Mouse (Mus musculus): ENCODE results near the gene Irf7. TPM values are rescaled to one million over a fixed set of nuclear protein-coding genes. Genes with fewer than 3 reads are reported as not detected.
A peak's percentile ranks its signal among the peaks of the same experiment; 100 is the strongest.

Irf7 gene
- polyA plus RNA-seq, 1 experiment, result 7.7 TPM

DNA sequence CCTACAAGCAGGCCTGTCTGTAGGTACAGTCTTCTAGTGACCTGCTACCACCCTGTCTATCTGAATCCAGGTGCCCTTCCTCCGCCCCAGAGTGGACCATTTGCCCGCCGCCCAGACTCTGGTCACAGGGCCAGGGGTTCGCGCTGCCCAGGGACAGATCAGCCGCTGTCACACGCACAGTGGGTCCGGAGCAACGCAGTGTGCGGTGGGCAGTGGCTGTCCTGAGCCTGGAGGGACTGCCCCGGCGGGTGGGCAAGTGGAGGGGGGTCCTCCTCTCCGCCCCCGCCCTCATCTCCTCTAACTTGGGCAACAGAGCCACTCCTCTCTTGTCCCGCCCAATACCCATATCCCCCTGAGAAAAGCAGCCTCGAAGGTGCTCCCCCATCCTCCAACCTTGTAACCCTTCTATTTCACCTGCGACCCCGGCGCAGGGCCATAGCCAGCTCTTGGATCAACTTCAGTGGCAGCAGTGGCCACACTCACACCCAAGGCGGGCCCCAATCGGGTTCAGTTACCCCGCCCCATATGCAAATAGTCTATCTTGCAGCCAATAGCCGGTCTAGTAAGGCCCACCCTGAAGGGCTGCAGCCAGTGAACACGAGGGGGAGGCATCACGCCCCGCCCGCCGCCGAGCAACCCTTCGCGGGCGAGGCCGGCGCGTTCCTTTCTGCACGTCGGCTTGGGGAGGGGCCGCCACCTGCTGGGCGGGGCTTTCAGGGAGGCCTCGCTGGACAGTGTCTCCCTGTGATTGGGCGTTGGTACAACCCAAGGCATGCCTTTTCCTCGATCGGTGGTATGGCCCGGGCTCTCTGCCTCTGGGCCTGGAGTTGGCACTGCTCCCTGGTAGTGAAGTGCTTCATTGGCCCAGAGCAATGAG is 44.8 kb downstream of the Irf7 start:
- peak; percentile 89 to 90 for DNase-seq (ENCODE audit: extremely low spot score in 1 of 2, low spot score in 1 of 2)

DNA sequence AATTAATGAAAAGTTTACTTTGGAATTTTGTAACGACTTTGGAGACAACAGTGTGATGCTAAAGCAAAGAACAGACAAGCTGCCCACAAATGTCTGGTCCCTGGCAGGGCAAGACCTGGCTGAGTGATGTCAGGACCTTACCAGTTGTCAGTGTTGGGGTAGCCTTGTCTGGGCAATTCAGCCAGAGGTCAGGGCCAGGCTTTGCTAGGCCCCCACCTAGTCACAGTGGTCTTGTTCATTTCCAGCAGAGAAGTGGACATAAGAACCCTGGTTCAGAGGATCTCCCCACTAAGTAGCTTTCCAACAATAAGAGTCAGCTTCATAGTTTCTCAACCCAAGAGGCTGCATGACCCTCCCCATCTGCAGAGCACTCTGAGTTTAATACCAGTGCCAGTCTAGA is 45.9 kb downstream of the Irf7 start:
- DNase-seq (ENCODE audit: extremely low spot score in 1 of 2, low spot score in 1 of 2), result no peak

DNA sequence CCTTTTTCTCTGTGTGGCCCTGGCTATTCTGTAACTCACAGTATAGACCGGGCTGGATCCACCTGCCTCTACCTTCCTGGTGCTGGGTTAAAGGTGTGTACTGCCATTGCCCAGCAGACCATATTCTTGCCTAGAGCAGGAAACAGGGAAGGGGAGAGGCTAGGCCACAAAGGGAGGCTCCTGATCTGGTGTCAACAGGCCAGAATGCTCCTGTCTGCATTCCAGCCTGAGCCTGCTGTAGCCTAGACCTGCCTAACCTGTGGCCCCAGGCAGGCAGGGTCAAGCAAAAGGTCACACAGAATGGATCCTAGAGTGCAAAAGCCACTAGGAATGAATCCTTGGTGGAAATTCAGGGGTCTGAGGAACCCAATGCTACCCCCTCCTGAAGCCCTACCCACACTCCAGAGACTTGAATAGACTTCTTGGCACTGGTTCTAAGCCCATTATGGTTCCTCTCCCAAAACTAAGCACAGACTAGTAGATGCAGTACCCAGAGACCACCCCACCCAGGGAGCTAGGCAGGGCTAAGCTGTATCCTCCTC is 46.7 kb downstream of the Irf7 start:
- no peak for DNase-seq (ENCODE audit: extremely low spot score in 1 of 2, low spot score in 1 of 2)

DNA sequence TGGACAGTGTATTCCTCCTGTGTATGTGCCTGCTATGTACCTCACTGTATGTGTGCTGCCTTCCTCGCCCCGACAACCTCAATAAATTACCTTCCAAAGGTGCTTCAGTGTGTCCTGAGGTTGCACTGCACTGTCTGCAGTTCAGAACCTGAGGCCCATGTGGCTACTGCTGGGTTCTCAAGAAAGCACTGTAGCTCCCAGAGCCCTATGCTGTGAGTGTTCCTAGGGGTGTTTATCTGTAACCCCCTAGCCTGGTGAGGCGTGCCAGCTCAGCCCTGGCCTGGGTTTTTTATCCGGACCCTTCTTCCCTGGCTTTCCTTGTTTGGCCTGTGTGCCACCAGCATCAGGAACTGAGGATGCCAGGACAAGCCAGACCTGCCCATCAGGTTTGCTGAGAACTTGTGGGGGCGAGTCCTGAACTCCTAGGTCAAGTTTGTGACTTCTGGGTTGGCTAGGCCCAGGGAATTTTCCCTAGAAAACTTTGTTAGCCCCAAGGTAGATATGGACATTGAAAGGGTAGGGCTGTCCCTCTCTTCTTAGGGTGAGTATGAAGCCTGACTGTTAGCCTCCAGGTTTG is 47.6 kb downstream of the Irf7 start:
- DNase-seq (ENCODE audit: extremely low spot score in 1 of 2, low spot score in 1 of 2), result no peak

DNA sequence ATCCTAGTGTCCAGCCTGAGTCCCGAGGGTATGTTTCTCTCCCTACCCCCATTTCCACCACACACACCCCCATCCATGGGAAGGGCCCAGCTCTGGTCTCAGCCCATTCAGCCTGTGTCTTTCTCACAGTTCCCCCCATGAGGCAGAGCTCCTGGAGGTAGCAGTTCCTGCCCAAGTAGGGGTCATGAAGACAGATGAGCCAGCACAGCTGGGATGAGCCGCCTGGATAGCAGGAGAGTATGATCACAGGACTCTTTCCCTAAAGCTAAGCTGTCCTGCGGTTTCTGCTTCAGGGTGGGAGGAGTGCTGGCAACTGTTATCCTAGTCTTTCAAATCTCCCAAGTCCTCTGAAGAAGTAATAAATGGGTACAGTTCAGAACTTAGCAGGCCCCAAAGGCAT is 48.1 kb downstream of the Irf7 start:
- no peak for DNase-seq (ENCODE audit: extremely low spot score in 1 of 2, low spot score in 1 of 2)

GRCm38 (mm10) chr7:141217343-141218013 is 48.8 kb downstream of the Irf7 start:
- DNase-seq (ENCODE audit: extremely low spot score in 1 of 2, low spot score in 1 of 2), result no peak

- DNase-seq (ENCODE audit: extremely low spot score in 1 of 2, low spot score in 1 of 2), result no peak
Observed at GRCm38 (mm10) chr7:141216894-141217293, 49.4 kb downstream of the Irf7 start.

GRCm38 (mm10) chr7:141215880-141216733 is 50.2 kb downstream of the Irf7 start:
- no peak for DNase-seq (ENCODE audit: extremely low spot score in 1 of 2, low spot score in 1 of 2)

DNA sequence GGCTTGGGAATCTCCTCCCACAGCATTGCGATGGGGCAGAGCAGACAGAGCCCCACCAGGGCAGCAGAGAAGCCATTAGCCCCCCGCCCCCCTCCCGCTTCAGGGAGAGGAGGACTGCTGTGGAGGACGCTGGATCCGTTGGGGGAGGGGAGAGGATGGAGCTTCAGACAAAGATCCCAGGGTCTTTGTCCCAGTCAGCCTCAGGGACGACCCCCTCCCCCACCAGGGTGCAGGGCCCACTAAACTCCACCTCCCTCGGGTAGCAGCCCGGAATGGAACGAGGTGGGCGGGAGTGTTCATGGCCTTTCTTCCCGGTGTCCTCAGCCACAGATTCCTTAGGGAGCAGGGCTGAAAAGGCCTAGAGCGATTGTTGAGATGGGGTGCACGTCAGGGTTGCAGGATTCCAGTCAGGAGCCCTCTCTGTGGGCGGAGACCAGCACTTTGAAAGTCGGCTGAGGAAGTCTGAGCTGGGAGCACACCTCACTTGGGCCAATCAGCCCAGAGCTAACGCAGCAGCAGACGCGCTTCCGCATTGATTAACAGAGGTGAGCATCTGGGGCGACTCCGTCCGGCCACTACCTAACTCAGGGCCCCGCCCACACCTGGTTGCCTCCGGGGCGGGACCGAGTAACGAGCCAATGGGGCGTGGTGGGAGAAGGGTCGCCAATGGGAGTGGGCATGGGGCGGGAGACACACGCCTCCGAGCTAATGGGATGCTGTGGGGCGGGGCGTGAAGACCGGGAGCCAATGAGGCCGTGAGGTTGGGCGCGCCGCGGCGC is 51.0 kb downstream of the Irf7 start, which contains the start of gene Rassf7:
Gene Rassf7, plus strand, starts transcription at position 760 of the 779 bp plus-strand sequence.
- peak; percentile 66 to 81 for DNase-seq (ENCODE audit: extremely low spot score in 1 of 2, low spot score in 1 of 2)

DNA sequence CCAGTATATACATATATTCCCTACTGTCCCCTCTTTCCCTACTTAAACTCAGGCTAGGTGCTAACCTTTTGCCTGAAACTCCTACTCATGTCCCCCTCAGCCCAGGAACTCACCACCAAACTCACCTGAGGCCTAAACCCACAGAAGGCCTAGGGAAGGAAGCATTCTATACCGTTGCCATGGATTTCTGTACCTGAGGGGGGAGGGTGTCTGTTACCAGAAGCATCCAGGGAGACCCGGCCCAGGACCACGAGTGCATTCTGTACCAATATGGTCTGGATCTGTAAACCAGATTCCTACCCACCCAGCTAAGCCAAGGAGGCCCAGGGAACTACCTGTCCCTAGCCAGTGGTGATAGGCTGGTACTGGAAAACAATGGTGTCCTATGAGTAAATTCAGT is 52.0 kb downstream of the Irf7 start:
- no peak for DNase-seq (ENCODE audit: extremely low spot score in 1 of 2, low spot score in 1 of 2)

- no peak for DNase-seq (ENCODE audit: extremely low spot score in 1 of 2, low spot score in 1 of 2)
Observed at GRCm38 (mm10) chr7:141213605-141214235, 52.6 kb downstream of the Irf7 start, which contains the start of gene Lmntd2. Lmntd2 (minus strand) TSS chr7:141214080.

- no peak for DNase-seq (ENCODE audit: extremely low spot score in 1 of 2, low spot score in 1 of 2)
Observed at GRCm38 (mm10) chr7:141213133-141213532, 53.1 kb downstream of the Irf7 start.

Other genes starting within 250 kb of the Irf7 start
- 0.86 and 1.0 TPM in 2 replicates for gene Ifitm6, start 248.6 kb downstream of the Irf7 start, polyA plus RNA-seq (2012; rRNA removed)
- gene Gm17387, start 237.3 kb downstream of the Irf7 start, polyA plus RNA-seq (2012; rRNA removed), result not detected in 2 replicates
- gene B4galnt4, start 205.4 kb downstream of the Irf7 start, polyA plus RNA-seq (2012; rRNA removed), result 99.1 and 103 TPM in 2 replicates
- 0.11 and 0.22 TPM in 2 replicates for gene Pkp3, start 188.3 kb downstream of the Irf7 start, polyA plus RNA-seq (2012; rRNA removed)
- 3.7 and 4.0 TPM in 2 replicates for gene Sigirr, start 165.9 kb downstream of the Irf7 start, polyA plus RNA-seq (2012; rRNA removed)
- gene Ano9, start 148.7 kb downstream of the Irf7 start, polyA plus RNA-seq (2012; rRNA removed), result 0.08 and 0.10 TPM in 2 replicates
- 52.1 and 62.4 TPM in 2 replicates for gene Ptdss2, start 144.1 kb downstream of the Irf7 start, polyA plus RNA-seq (2012; rRNA removed)
- 34.5 and 36.4 TPM in 2 replicates for gene Rnh1, start 93.6 kb downstream of the Irf7 start, polyA plus RNA-seq (2012; rRNA removed)
- gene Hras, start 72.5 kb downstream of the Irf7 start, polyA plus RNA-seq (2012; rRNA removed), result 243 and 245 TPM in 2 replicates
- 4.8 and 5.5 TPM in 2 replicates for gene Lrrc56, start 72.3 kb downstream of the Irf7 start, polyA plus RNA-seq (2012; rRNA removed)
- 0.17 and 0.20 TPM in 2 replicates for gene Lmntd2, start 52.4 kb downstream of the Irf7 start, polyA plus RNA-seq (2012; rRNA removed)
- gene Rassf7, start 50.6 kb downstream of the Irf7 start, polyA plus RNA-seq (2012; rRNA removed), result 1.8 and 2.3 TPM in 2 replicates
- 31.0 and 35.1 TPM in 2 replicates for gene Phrf1, start 37.7 kb downstream of the Irf7 start, polyA plus RNA-seq (2012; rRNA removed)
- not detected in 2 replicates for gene Cdhr5, start 10.3 kb upstream of the Irf7 start, polyA plus RNA-seq (2012; rRNA removed)
- gene Sct, start 12.7 kb upstream of the Irf7 start, polyA plus RNA-seq (2012; rRNA removed), result 12.4 and 29.9 TPM in 2 replicates
- 0.44 and 0.48 TPM in 2 replicates for gene Drd4, start 25.5 kb upstream of the Irf7 start, polyA plus RNA-seq (2012; rRNA removed)
- gene Deaf1, start 61.2 kb upstream of the Irf7 start, polyA plus RNA-seq (2012; rRNA removed), result 43.0 and 43.8 TPM in 2 replicates
- gene Tmem80, start 61.3 kb upstream of the Irf7 start, polyA plus RNA-seq (2012; rRNA removed), result 60.4 and 64.8 TPM in 2 replicates
- gene Eps8l2, start 72.4 kb upstream of the Irf7 start, polyA plus RNA-seq (2012; rRNA removed), result 4.4 and 5.5 TPM in 2 replicates
- 151 and 152 TPM in 2 replicates for gene Taldo1, start 125.7 kb upstream of the Irf7 start, polyA plus RNA-seq (2012; rRNA removed)
- gene Gatd1, start 147.7 kb upstream of the Irf7 start, polyA plus RNA-seq (2012; rRNA removed), result 49.9 and 55.6 TPM in 2 replicates
- gene Cend1, start 163.0 kb upstream of the Irf7 start, polyA plus RNA-seq (2012; rRNA removed), result 204 and 235 TPM in 2 replicates
- 227 and 251 TPM in 2 replicates for gene Slc25a22, start 171.4 kb upstream of the Irf7 start, polyA plus RNA-seq (2012; rRNA removed)
- gene Pidd1, start 177.5 kb upstream of the Irf7 start, polyA plus RNA-seq (2012; rRNA removed), result 3.3 and 3.5 TPM in 2 replicates
- gene Rplp2, start 180.9 kb upstream of the Irf7 start, polyA plus RNA-seq (2012; rRNA removed), result 556 and 592 TPM in 2 replicates
- 27.5 and 29.8 TPM in 2 replicates for gene Pnpla2, start 188.7 kb upstream of the Irf7 start, polyA plus RNA-seq (2012; rRNA removed)
- gene Cracr2b, start 194.6 kb upstream of the Irf7 start, polyA plus RNA-seq (2012; rRNA removed), result 5.1 and 8.7 TPM in 2 replicates
- 61.0 and 61.7 TPM in 2 replicates for gene Cd151, start 200.9 kb upstream of the Irf7 start, polyA plus RNA-seq (2012; rRNA removed)
- 41.5 and 47.6 TPM in 2 replicates for gene Polr2l, start 208.7 kb upstream of the Irf7 start, polyA plus RNA-seq (2012; rRNA removed)
- gene Tspan4, start 208.8 kb upstream of the Irf7 start, polyA plus RNA-seq (2012; rRNA removed), result 38.7 and 40.9 TPM in 2 replicates